Mouse (Mus musculus): Measurements from ENCODE around the gene Adamts3. TPM values are rescaled to one million over a fixed set of nuclear protein-coding genes. Genes with fewer than 3 reads are reported as not detected.

The Adamts3 gene
- polyA plus RNA-seq (2015; fragmentation: Nextera tagmentation; extraction: Ambion mirVana), result 2.8 and 4.2 TPM in 2 replicates

DNA sequence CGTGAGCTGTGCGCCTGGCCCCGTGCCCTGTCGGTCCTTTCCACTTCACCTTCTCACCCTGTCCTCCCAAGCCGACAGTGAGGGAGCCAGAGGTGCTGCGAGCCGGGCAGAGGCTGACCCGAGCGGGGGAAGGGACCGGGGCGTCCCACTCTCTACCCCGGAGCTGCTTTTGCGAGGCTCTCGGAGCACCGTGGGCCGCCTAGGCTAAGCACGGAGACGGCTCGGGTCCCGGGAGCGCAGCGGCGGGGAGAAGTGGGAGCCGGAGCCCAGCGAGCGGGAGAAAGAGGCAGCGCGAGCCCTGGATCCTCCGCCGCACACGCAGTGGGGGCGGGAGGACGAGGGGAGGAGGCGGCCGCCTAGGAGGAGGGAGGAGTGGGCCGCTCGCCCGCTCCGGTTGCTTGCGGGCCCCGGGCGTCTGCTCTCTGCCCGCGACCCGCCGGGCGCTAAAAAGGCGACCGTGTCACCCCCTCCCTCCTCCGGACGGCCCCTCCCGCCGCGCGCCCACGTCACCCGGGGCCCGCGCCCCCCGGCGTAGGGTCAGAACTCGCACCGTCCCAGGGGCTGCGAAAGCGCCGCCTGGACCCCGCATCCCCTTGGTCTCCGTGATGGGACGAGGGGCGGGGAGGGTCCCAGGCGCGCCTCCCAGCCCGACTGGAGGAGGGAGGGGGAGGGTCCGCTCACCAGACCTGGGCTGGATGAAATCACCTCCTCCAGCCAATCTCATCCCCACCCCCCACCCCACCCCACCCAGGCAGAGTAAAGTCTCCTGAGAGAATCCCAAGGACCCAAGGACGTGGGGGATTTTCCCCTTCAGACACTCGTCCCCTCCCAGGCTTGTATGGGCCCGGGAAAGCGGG is at the start of gene Adamts3:
Gene Adamts3, minus strand, starts transcription at position 284 of the 857 bp plus-strand sequence.
- Histone ChIP-seq H3K36me3 (no peaks in the 10 kb centered on the region), H3K9me3 (no peaks in the 10 kb centered on the region), H3K9ac (peak within 1 kb of the TSS; percentile 84), H3K4me1 (replicated peaks) (peaks cover 14% of the 10 kb centered on the region), H3K27ac (peak within 1 kb of the TSS; percentile 58; the same call in 1 of the 2 replicates), H3K4me2 (peak within 1 kb of the TSS; percentile 100), H3K27me3 (no peaks in the 10 kb centered on the region), H3K4me3 (peak within 1 kb of the TSS; percentile 66)
- peak; percentile 89 for ATAC-seq (ENCODE audit: low FRiP score)
- under 1% methylated on average over 54 of the region's 78 CpGs for WGBS

DNA sequence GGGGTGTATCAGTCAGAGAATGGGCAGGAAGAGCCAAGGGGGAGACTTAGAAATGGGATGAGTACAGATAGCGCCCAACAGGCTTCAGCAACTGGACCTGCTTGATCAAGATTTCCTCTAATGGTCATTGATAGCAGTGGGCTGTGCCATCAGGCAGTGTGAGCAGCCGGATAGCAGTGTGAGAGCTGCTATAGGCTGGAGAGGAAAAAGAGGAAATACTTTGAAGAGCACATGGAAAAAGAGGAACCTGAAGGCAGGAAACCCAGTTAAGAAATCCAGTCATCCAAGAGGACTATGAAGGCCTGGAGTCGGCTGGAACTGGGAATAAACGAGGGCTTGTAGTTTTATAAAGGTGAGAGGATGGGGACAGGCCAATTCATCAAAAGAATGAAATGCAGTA is 48.4 kb upstream of the Adamts3 start:
- no peaks in the 10 kb centered on the region for H3K4me1 ChIP-seq (replicated peaks)
- 87% methylated on average over 4 of the region's 4 CpGs for WGBS
- no peaks in the 10 kb centered on the region for H3K36me3 ChIP-seq
- no peak overlapping the region for H3K9ac ChIP-seq
- H3K4me2 ChIP-seq, result no peak overlapping the region
- H3K27ac ChIP-seq, result no peak overlapping the region
- no peaks in the 10 kb centered on the region for H3K9me3 ChIP-seq
- H3K4me3 ChIP-seq, result no peak overlapping the region
- no peaks in the 10 kb centered on the region for H3K27me3 ChIP-seq
- no peak for ATAC-seq (ENCODE audit: low FRiP score)

DNA sequence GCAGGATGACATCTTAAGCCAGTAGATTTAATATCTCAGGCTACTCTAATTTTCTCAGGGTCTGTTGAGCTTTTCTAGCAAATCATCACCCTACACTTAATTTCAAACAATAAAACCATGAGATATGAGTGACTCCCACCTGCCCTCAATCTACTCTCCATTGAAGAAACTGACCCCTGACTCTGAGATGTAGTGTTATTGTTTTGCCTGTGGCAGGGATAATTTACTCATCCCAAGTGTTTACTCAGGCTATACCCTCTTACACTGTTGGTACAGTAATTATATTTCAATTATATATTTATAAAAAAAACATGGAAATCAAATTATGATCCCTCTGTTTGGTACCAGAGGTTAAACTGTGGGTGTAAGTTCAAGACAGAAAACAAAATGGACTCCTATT is 29.2 kb upstream of the Adamts3 start:
- Histone ChIP-seq H3K9me3 (no peaks in the 10 kb centered on the region), H3K27ac (no peak overlapping the region), H3K27me3 (0 out of 2 replicates have a peak, but pooled peaks cover 3% of the 10 kb centered on the region), H3K4me2 (no peak overlapping the region), H3K36me3 (no peaks in the 10 kb centered on the region), H3K4me1 (replicated peaks) (peaks cover 12% of the 10 kb centered on the region; the same call in 1 of the 2 replicates), H3K9ac (no peak overlapping the region), H3K4me3 (no peak overlapping the region)
- ATAC-seq (ENCODE audit: low FRiP score), result no peak

DNA sequence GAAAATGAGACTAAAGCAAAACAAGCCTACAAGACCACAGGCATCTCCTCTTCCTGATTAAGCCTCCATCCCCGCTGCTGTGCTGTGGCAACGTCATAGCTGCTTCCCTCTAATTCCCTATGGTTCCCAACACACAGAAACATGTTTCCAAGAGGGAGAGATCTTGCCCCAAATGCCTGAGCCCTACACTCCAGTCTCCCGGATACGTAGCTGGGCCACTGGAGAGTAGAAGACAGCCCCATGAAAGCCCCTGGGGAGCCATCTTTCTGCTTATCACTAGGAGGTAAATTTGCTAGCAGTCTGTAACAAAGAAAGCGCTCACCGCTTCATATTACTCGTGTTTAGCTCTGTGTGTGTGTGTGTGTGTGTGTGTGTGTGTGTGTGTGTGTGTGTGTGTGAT is 28.8 kb upstream of the Adamts3 start:
- WGBS, result 17% methylated on average over 7 of the region's 7 CpGs
- H3K4me3 ChIP-seq, result no peak overlapping the region
- ATAC-seq (ENCODE audit: low FRiP score), result peak; percentile 82
- peaks cover 16% of the 10 kb centered on the region for H3K4me1 ChIP-seq (replicated peaks)
- no peaks in the 10 kb centered on the region for H3K9me3 ChIP-seq
- H3K9ac ChIP-seq, result no peak overlapping the region
- no peaks in the 10 kb centered on the region for H3K36me3 ChIP-seq
- H3K27ac ChIP-seq, result peak overlapping the region; percentile 77
- H3K27me3 ChIP-seq, result 0 out of 2 replicates have a peak, but pooled peaks cover 3% of the 10 kb centered on the region
- peak overlapping the region; percentile 18; the same call in 1 of the 2 replicates for H3K4me2 ChIP-seq

DNA sequence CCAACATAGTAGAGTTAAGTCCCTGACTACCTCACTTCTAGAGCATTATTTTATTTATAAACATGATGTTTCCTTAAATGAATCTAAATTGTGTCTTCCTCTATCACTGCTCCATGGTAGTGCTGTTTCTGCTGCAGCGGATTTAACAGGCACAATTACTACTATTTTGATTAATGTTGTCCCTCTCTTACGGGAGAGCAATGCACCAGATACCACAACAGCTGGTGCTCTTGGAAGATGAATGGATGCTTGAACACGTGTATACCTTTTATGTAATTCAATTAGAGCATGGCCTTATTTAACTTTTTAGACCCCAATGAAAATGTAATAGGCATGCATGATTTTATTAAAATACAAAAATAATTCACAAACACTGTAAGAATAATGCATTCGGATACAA is 28.4 kb upstream of the Adamts3 start:
- 0 out of 2 replicates have a peak, but pooled peaks cover 3% of the 10 kb centered on the region for H3K27me3 ChIP-seq
- no peak overlapping the region for H3K27ac ChIP-seq
- H3K4me2 ChIP-seq, result no peak overlapping the region
- no peak overlapping the region for H3K9ac ChIP-seq
- H3K36me3 ChIP-seq, result no peaks in the 10 kb centered on the region
- 48% methylated on average over 4 of the region's 4 CpGs for WGBS
- H3K4me1 ChIP-seq (replicated peaks), result peaks cover 18% of the 10 kb centered on the region
- no peak overlapping the region for H3K4me3 ChIP-seq
- no peaks in the 10 kb centered on the region for H3K9me3 ChIP-seq
- 0 out of 2 replicates have a peak, but pooled peaks have one; percentile 61 for ATAC-seq (ENCODE audit: low FRiP score)

DNA sequence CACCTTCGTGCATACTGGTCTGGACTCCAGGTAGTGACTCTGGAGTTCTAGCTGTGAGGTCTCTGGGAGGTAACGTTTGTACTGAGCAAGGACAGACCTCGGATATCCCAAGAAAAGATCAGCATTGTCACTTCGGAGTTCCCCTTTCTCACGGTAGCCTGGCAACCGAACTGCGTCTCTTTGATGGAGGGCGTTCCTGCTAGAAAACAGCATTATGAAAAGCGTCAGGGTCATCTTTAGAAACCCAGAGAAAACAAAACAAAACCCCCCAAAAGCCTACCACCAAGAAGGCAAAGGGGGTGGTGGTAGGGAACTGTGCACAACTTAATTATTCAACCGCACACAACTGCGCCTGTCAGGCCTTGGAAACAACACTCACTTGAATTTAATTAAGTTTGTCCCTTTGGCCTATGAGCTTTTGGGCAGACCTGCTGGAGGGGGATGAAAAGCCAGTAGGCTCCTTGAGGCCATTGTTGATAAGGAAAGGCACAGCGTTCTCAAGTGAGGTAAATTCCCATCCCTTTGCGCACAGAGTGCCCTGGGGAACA is 23.8 kb upstream of the Adamts3 start:
- H3K27me3 ChIP-seq, result 0 out of 2 replicates have a peak, but pooled peaks cover 4% of the 10 kb centered on the region
- no peak overlapping the region for H3K4me2 ChIP-seq
- no peak overlapping the region for H3K4me3 ChIP-seq
- H3K9ac ChIP-seq, result no peak overlapping the region
- no peaks in the 10 kb centered on the region for H3K9me3 ChIP-seq
- H3K27ac ChIP-seq, result no peak overlapping the region
- peaks cover 14% of the 10 kb centered on the region for H3K4me1 ChIP-seq (replicated peaks)
- WGBS, result 14% methylated on average over 13 of the region's 13 CpGs
- peak; percentile 38; the same call in 1 of the 2 replicates for ATAC-seq (ENCODE audit: low FRiP score)
- H3K36me3 ChIP-seq, result no peaks in the 10 kb centered on the region

DNA sequence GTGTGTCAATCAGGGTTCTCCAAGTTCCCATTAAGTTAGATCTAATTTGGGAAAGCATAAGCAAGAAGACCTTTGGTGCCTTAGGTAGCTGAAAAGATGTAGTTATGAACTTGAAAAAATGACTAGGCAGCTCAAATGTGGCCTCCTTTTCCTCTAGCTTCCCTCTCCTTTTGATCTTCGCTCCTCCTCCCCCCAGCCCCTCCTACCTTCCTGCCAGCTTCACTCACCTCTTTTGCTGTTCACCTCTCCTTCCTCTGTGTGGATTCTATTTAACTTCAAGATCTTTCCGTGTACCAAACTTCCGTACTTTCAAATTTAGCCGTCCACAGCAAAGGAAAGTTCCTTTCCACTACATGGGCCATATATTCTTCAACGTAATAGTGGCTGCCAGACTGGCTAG is 17.9 kb upstream of the Adamts3 start:
- WGBS, result 88% methylated on average over 5 of the region's 5 CpGs
- H3K27ac ChIP-seq, result no peak overlapping the region
- H3K9me3 ChIP-seq, result no peaks in the 10 kb centered on the region
- no peaks in the 10 kb centered on the region for H3K36me3 ChIP-seq
- ATAC-seq (ENCODE audit: low FRiP score), result no peak
- H3K4me3 ChIP-seq, result no peak overlapping the region
- H3K27me3 ChIP-seq, result 0 out of 2 replicates have a peak, but pooled peaks cover 4% of the 10 kb centered on the region
- no peaks in the 10 kb centered on the region for H3K4me1 ChIP-seq (replicated peaks)
- H3K4me2 ChIP-seq, result no peak overlapping the region
- no peak overlapping the region for H3K9ac ChIP-seq

DNA sequence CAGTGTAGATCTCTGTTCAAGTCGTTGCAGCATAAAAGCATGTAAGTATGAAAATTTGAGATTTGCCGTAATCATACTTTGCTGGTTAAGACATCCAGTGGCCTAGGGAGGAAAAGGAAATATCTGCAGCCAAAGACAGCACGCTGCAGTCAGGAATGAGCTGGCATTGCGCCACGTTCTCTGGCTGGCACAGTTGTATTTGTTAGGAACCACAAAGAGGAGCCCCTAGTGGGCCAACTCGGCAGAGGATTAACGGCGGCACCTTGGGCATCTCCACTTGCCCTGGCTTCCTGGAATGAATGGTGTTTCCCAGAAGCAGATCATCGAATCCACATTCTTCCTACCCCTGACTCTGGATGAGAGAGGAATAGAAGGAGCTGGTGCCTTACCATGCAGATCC is 14.4 kb upstream of the Adamts3 start:
- Histone ChIP-seq H3K9me3 (no peaks in the 10 kb centered on the region), H3K27ac (no peak overlapping the region), H3K9ac (no peak overlapping the region), H3K36me3 (no peaks in the 10 kb centered on the region), H3K4me1 (replicated peaks) (no peaks in the 10 kb centered on the region), H3K4me2 (no peak overlapping the region), H3K27me3 (no peaks in the 10 kb centered on the region), H3K4me3 (no peak overlapping the region)
- ATAC-seq (ENCODE audit: low FRiP score), result no peak
- WGBS, result 68% methylated on average over 9 of the region's 9 CpGs

DNA sequence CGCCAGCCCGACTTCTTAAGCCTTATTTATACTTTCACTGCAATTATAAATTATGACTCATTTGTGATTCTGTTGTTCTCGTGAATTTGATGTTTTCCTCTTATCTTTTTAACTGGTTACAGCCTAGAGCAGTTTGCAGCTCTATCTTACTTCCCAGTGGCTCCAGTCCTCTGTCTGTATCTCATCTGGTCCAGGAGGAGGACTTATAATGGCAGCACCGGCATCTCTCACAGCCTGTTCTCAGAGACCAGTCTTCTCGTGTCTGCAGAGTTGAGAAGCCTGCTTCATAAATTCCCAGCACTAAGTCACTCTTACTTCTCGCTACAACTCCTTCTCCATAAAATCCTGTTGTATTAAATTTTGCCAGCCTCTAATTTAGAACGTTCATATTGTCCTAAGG is 12.4 kb upstream of the Adamts3 start:
- no peaks in the 10 kb centered on the region for H3K27me3 ChIP-seq
- no peaks in the 10 kb centered on the region for H3K4me1 ChIP-seq (replicated peaks)
- H3K36me3 ChIP-seq, result no peaks in the 10 kb centered on the region
- no peak overlapping the region for H3K4me2 ChIP-seq
- H3K27ac ChIP-seq, result no peak overlapping the region
- H3K9me3 ChIP-seq, result no peaks in the 10 kb centered on the region
- H3K4me3 ChIP-seq, result no peak overlapping the region
- WGBS, result 88% methylated on average over 7 of the region's 7 CpGs
- ATAC-seq (ENCODE audit: low FRiP score), result no peak
- H3K9ac ChIP-seq, result no peak overlapping the region

DNA sequence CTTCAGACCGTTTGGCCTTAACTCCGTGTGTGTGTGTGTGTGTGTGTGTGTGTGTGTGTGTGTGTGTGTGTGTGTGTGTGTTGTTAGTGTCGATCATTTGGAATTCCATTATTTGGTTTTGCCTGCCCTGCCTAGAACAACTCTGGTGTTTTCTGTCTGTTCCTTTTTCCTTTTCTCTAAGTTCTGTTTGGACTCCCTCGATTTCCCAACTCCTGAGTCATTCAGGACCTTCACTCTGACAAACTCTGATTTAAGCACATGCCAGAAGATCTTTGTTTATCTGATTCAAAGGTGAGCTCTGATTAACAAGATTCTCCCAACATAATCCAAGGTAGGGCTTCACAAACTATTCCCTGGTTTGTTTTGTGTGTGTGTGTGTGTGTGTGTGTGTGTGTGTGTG is 1.9 kb upstream of the Adamts3 start:
- Histone ChIP-seq H3K27ac (no peak overlapping the region), H3K4me2 (no peak overlapping the region), H3K9ac (no peak overlapping the region), H3K4me1 (replicated peaks) (peaks cover 12% of the 10 kb centered on the region), H3K9me3 (no peaks in the 10 kb centered on the region), H3K36me3 (no peaks in the 10 kb centered on the region), H3K4me3 (no peak overlapping the region), H3K27me3 (no peaks in the 10 kb centered on the region)
- no peak for ATAC-seq (ENCODE audit: low FRiP score)
- WGBS, result 74% methylated on average over 4 of the region's 4 CpGs

DNA sequence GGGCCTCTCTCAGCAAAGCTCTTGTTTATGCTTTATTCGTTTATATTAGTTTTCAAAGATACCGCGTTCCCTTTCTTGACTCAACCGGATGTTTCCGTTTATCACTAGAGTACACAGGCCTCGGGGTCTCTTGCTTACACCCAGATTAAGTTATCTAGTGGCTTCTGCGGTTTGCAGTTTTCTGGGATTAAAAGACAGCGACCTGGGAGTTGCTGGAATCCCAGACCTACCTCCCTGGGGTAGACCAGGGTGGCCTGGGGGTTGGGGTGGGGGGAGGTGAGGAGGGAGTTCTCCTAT is 722 bp upstream of the Adamts3 start:
- H3K36me3 ChIP-seq, result no peaks in the 10 kb centered on the region
- H3K4me2 ChIP-seq, result peak overlapping the region; percentile 100
- WGBS, result 4% methylated on average over 8 of the region's 8 CpGs
- ATAC-seq (ENCODE audit: low FRiP score), result peak; percentile 11; the same call in 1 of the 2 replicates
- H3K27me3 ChIP-seq, result no peaks in the 10 kb centered on the region
- peak overlapping the region; percentile 84; the same call in 1 of the 2 replicates for H3K9ac ChIP-seq
- no peaks in the 10 kb centered on the region for H3K9me3 ChIP-seq
- peaks cover 12% of the 10 kb centered on the region for H3K4me1 ChIP-seq (replicated peaks)
- H3K27ac ChIP-seq, result no peak overlapping the region
- H3K4me3 ChIP-seq, result peak overlapping the region; percentile 66

DNA sequence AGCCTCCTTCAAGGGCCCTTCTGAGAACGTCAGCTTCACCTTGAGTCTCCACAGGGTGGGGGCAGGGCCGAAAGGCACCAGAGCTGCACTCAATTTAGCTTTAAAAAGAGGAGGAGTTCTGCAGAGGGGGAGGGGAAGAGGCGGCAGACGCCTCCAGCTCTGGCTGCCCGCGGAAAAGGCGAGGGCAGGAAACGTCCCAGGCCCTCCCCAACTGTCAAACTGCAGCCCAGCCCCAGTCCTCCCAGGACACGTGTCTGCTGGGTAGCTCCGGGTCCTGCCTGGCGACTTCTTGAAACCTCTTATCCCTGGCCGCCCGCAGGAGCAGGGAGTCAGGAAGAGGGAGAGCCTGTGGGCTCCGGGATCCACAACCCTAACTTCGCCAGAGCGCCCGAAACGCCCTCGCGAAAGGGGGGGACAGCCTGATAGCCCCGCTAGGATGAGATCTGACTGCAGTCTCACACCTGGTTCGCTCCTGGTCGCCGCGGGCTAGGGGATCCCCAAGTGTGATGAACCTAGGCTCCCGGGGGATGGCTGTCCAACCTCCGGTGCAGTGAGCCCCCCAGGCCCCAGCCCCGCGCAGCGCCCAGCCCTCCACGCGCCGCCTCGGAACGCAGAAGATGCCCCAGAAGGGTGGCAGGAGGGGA is 921 bp downstream of the Adamts3 start:
- Histone ChIP-seq H3K9ac (peak overlapping the region; percentile 84), H3K4me2 (peak overlapping the region; percentile 100), H3K9me3 (no peaks in the 10 kb centered on the region), H3K4me3 (peak overlapping the region; percentile 66), H3K27ac (no peak overlapping the region), H3K27me3 (no peaks in the 10 kb centered on the region), H3K4me1 (replicated peaks) (peaks cover 14% of the 10 kb centered on the region), H3K36me3 (no peaks in the 10 kb centered on the region)
- ATAC-seq (ENCODE audit: low FRiP score), result peak; percentile 55
- WGBS, result under 1% methylated on average over 35 of the region's 35 CpGs
